Mouse (Mus musculus): ENCODE results near the gene Ptprb.

The Ptprb gene

DNA sequence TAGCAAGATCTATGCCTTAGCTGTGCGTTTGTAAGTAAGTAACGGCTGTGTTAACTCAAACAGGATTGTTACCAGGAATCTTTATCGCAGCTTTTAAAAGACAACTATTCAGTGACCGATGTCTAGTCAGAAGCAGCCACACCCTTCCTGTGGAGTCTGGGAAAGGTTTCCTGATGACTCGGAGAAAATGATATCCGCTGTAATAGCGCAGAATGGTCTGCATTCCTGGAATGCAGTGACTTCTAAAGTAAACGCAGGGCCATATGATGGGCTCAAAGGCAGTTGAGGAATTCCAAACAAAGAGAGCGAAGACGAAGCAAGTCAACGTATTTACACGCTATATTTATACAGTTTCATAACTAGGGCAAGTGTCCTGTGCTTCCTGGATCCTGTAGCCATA is 22.5 kb downstream of the Ptprb start:
- DNase-seq (ENCODE audit: low spot score), result no peak

DNA sequence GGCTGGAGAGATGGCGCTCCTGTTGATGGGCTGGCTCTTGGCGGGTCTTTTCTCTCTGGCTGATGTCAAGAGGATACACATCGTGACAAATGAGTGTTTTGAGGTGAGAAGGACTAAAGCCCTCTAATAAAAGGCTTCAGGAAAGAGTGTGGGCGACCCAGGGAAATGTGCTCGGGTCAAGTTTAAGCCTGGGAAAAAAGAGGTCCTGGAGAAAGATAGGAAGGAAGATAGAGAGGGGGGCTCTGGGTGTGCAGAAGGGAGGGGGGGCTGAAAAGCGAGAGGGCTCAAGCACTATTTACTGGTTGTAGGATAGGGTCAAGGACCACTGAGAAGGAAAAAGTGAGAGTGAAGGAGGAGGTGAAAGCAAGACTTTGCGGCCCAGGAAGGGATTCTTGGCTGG is 25.5 kb downstream of the Ptprb start:
- DNase-seq (ENCODE audit: low spot score), result no peak

DNA sequence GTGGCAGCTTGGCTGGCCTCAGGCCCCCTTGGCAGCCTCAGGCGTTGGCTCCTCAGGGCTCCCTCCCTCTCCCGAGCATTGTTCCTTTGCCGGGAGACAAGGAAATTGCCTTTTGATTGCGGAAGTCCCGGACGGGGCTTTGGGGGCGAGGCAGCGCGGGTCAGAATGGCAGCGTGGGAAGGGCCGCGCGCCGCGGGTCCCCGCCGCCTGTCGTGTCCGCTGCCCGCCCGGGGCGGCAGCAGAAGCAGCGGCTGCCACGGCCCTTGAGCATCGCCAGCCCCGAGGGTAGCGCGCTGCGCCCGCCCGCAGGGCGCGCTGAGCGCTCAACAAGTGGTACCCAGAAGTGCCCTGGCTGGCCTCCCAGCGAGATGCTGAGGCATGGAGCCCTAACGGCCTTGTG is 25.9 kb downstream of the Ptprb start:
- no peak for DNase-seq (ENCODE audit: low spot score)

GRCm38 (mm10) chr10:116304355-116304754 is 29.0 kb downstream of the Ptprb start:
- DNase-seq (ENCODE audit: low spot score), result no peak

DNA sequence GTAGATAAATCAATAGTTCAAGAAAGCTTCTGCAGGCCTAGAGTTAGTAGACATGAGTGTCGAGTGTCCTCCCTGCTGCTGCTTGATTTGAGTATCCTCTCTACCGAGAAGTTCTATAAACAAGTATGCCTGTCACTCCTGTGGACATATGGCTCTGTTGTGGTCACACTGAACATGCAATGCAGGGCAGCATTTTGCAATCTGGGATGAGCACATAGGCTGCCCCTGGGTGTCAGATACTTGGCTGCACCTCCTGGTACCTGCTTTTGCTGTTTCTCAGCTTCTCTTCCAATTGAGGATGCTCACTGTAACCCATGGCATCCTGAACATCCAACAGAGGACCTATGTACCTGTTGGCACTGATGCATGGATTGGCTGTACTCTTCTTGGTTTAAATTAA is 34.1 kb downstream of the Ptprb start:
- DNase-seq (ENCODE audit: low spot score), result no peak

- no peak for DNase-seq (ENCODE audit: low spot score)
These were observed 35.3 kb downstream of the Ptprb start for GRCm38 (mm10) chr10:116310516-116311210.

DNA sequence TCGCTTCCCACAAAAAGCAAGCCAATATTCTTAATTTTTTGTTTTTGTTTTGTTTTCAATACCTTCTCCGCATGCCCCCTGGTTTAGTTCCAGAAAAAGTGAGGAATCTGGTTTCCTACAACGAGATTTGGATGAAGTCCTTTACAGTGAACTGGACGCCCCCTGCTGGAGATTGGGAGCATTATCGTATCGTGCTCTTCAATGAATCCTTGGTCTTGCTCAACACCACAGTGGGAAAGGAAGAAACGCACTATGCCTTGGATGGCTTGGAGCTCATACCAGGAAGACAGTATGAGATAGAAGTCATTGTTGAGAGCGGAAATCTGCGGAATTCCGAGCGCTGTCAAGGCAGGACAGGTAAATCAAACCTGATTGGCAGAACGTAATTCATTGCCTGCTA is 43.9 kb downstream of the Ptprb start:
- peak; percentile 44 for DNase-seq (ENCODE audit: low spot score)

DNA sequence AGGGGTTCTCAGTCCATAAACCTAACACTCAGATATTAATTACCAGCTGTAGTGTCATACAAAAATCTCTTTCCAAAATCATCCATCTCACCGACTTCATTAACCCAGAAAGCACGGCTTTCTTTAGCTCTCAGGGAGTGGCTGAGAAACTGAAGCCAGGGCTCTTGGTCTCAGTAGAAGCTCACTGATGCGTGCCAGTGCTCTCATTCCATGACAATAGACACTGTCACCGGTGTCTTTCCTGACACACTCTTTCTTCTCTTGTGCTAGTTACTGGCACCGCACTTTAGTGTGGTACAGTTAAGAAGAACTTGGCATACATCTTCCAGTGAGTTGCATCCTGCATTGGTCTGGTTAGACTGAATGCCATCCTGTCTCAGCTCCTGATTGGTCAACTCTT is 53.8 kb downstream of the Ptprb start:
- DNase-seq (ENCODE audit: low spot score), result no peak

- peak; percentile 48 for DNase-seq (ENCODE audit: low spot score)
These were observed 55.1 kb downstream of the Ptprb start for GRCm38 (mm10) chr10:116330458-116330857.

- DNase-seq (ENCODE audit: low spot score), result no peak
These were observed 55.7 kb downstream of the Ptprb start for GRCm38 (mm10) chr10:116330961-116331510.

DNA sequence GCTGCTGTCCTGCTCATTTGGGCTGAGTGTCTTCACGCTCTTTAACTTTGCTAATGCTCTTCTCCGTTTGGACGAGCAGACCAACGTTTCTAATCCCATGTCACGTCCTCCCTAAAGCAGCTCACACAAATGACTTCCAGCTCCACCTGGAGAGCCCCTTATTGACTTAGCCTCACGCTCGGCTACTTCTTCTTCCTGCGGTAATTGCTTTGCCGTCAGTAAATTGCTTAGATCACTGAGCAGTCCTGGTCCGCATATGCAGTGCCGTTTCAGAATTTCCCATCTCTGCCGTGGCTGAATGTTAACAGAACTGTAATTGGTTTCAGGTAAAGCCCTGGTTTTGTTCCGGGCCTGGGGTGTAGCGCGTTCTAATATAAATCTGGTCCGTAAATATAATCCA is 58.3 kb downstream of the Ptprb start:
- no peak for DNase-seq (ENCODE audit: low spot score)

- no peak for DNase-seq (ENCODE audit: low spot score)
These were observed 58.8 kb downstream of the Ptprb start for GRCm38 (mm10) chr10:116334120-116334519.

DNA sequence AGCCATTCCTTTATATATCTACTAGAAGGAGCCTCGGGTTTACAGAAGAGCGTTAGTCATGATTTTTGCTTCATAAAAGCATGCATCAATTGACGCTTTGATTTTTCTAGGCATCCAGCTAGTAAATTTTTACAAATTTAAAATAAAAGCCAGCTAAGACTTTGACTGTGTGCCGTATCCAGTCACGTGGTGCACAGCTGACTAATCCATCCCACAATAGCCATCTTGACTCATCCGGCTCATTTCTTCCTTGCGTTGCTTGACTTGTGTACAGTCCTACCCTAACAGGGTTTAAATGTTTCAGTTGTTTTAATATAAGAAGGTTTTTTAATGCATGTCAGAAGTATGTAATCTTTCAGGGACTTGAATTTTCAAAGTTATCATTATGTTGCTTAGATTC is 60.0 kb downstream of the Ptprb start:
- DNase-seq (ENCODE audit: low spot score), result no peak

GRCm38 (mm10) chr10:116341194-116341593 is 65.9 kb downstream of the Ptprb start:
- DNase-seq (ENCODE audit: low spot score), result no peak

GRCm38 (mm10) chr10:116346618-116347184 is 71.4 kb downstream of the Ptprb start:
- DNase-seq (ENCODE audit: low spot score), result no peak

DNA sequence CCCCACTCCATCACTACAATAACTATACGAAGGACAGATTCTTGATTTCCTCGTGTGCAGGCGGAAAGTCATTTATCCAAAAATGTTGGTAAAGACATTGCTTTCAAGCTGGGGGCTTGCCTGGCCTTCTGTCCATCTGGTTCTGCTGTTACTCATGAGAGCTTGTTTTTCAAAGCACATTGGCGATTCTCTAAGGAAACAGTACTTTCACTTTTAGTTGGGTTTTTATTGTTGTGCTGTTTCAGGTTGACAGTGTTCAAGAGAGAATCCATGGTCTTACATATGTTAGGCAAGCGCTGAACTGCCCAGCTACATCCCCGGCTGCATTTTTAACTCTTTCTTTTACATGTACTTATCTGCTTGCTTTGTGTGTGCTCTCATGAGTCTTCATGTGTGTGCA is 73.7 kb downstream of the Ptprb start:
- no peak for DNase-seq (ENCODE audit: low spot score)

DNA sequence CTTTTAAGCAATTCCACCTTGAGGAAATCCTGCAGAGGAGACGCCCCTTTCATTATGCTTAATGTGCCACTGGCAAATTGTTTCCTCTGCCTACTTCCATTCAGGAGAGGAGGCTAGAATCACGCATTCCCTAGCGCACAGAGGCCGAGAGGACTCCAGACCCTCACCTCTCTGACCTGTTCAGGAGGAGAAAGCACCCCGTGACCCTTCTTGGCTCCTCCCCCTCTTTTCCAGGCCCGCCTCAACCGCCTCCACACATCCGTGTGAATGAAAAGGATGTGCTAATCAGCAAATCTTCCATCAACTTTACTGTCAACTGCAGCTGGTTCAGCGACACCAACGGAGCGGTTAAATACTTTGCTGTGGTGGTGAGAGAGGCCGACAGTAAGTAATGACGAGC is 75.2 kb downstream of the Ptprb start:
- no peak for DNase-seq (ENCODE audit: low spot score)

DNA sequence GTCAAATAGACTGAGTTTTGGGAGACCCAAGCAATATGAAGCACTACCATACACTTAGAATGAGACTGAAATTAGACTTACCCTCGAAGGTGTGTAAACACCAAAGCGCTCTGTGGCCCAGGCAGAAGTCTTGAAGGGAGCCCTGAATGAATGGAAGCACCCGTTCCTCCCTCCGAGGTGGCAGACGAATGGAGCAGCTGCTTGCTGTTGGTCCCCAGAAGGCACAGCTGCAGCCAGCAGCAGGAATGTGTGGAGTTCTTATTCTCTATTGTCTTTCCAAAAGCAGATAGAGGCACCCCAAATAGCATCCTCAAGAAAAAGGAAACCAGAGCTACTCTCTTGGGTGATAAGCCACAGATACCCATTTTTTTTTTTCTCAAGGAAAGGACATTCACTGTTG is 79.0 kb downstream of the Ptprb start:
- no peak for DNase-seq (ENCODE audit: low spot score)

- DNase-seq (ENCODE audit: low spot score), result no peak
These were observed 86.9 kb downstream of the Ptprb start for GRCm38 (mm10) chr10:116362181-116362580.

- no peak for DNase-seq (ENCODE audit: low spot score)
These were observed 87.3 kb downstream of the Ptprb start for GRCm38 (mm10) chr10:116362645-116363044.

- no peak for DNase-seq (ENCODE audit: low spot score)
These were observed 89.4 kb downstream of the Ptprb start for GRCm38 (mm10) chr10:116364759-116365158.

GRCm38 (mm10) chr10:116370991-116371725 is 95.8 kb downstream of the Ptprb start:
- no peak for DNase-seq (ENCODE audit: low spot score)

DNA sequence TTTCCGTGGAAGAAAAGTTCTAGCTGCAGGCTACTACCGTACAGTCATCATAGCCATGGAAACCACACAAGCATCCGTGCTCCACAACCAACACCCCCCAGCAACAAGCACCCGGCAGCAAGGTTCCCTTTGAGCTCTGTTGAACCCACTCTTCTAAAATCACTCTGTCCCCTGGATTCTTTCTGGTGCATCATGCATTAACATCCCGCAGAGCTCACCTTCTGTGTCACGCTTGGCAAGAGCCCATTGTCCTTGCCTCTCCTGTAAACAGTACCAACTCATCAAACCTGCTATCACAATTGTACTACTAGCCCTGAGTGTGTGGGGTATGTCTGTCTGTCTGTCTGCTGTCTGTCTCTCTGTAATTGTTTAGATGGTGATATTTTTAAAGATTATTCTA is 98.8 kb downstream of the Ptprb start:
- no peak for DNase-seq (ENCODE audit: low spot score)
